Mouse (Mus musculus) ES-E14 (cell line): ENCODE data around the gene Adcy3. TPM values are rescaled to one million over a fixed set of nuclear protein-coding genes. Genes with fewer than 3 reads are reported as not detected.

Experiments used
- DNase-seq: peaks from one replicate; pipeline ENCODE4 v3.0.0-alpha.2; 2013; ENCODE audit warnings: low read depth, low spot score
- H3K27ac ChIP-seq: 2 replicates; pipeline ENCODE4 v1.5.1; 2012; ENCODE audit warnings: low read depth, mild to moderate bottlenecking, low read length, moderate library complexity, mixed read lengths; ENCODE audit not compliant: poor library complexity, insufficient read depth, severe bottlenecking
- H3K36me3 ChIP-seq: 2 replicates; pipeline ENCODE4 v1.6.1; 2012; ENCODE audit warnings: mild to moderate bottlenecking, low read length, moderate library complexity, mixed read lengths; ENCODE audit not compliant: control insufficient read depth, poor library complexity, insufficient read depth, severe bottlenecking
- H3K4me1 ChIP-seq, 2 experiments: fragments of 150-350 bp in 1 of 2; sonication (generic) in 1 of 2; 2 replicates each; pipeline ENCODE4 v1.6.1; 2012; ENCODE audit warnings: low read length in 2 of 2, mild to moderate bottlenecking in 1 of 2, mixed read lengths in 1 of 2; ENCODE audit not compliant: control insufficient read depth in 2 of 2, insufficient read depth in 2 of 2, poor library complexity in 1 of 2
- H3K4me3 ChIP-seq, 2 experiments: fragments of 150-350 bp in 1 of 2; sonication (generic) in 1 of 2; 2 replicates each; pipeline ENCODE4 v1.5.1; 2012; ENCODE audit warnings: low read length in 2 of 2, low read depth in 1 of 2, mild to moderate bottlenecking in 1 of 2, mixed read lengths in 1 of 2; ENCODE audit not compliant: insufficient read depth in 1 of 2, poor library complexity in 1 of 2, severe bottlenecking in 1 of 2
- H3K9ac ChIP-seq: 2 replicates; pipeline ENCODE4 v1.6.1; 2012; ENCODE audit warnings: low read depth, mild to moderate bottlenecking, low read length, mixed read lengths; ENCODE audit not compliant: poor library complexity, insufficient read depth, severe bottlenecking
- H3K9me3 ChIP-seq: fragments of 150-350 bp; sonication (generic); 2 replicates; pipeline ENCODE4 v1.6.1; 2012; ENCODE audit warnings: low read depth, mild to moderate bottlenecking, low read length; ENCODE audit not compliant: control insufficient read depth, insufficient read depth
- CHD2 ChIP-seq: IDR thresholded peaks from 2 replicates; pipeline ENCODE4 v1.6.1; 2014; ENCODE audit warnings: mild to moderate bottlenecking, low read depth, low read length, inconsistent platforms
- HCFC1 ChIP-seq: IDR thresholded peaks from 2 replicates; pipeline ENCODE4 v1.6.1; 2012; ENCODE audit warnings: low read length, inconsistent platforms, borderline replicate concordance; ENCODE audit not compliant: insufficient read depth
- MAFK ChIP-seq: IDR thresholded peaks from 2 replicates; pipeline ENCODE4 v1.6.1; 2014; ENCODE audit warnings: mild to moderate bottlenecking, low read depth, low read length, inconsistent platforms; ENCODE audit not compliant: insufficient read depth
- ZC3H11A ChIP-seq: IDR thresholded peaks from 2 replicates; pipeline ENCODE4 v1.6.1; 2012; ENCODE audit warnings: low read depth, mild to moderate bottlenecking, inconsistent platforms, low read length, borderline replicate concordance
- ZNF384 ChIP-seq: IDR thresholded peaks from 2 replicates; pipeline ENCODE4 v1.6.1; 2012; ENCODE audit warnings: low read depth, low read length, inconsistent platforms
- in situ Hi-C, 2 experiments: fragments of 600-800 bp; cut with MboI; formaldehyde crosslinking; loops; one replicate each; pipeline ENCODE4 v1.15.1; 2025; ENCODE audit warnings: low sequenced_read_pairs in 2 of 2, inconsistent platforms in 1 of 2; ENCODE audit not compliant: unreplicated experiment in 2 of 2
- total RNA-seq: library from RNA; depleted of rRNA; stranded (reverse); fragments of 300-350 nt; gene quantifications from 2 replicates; pipeline ENCODE4 v1.2.3, GENCODE M21; 2012

Adcy3 gene
- total RNA-seq, 1 experiment, result 14.1 TPM

DNA sequence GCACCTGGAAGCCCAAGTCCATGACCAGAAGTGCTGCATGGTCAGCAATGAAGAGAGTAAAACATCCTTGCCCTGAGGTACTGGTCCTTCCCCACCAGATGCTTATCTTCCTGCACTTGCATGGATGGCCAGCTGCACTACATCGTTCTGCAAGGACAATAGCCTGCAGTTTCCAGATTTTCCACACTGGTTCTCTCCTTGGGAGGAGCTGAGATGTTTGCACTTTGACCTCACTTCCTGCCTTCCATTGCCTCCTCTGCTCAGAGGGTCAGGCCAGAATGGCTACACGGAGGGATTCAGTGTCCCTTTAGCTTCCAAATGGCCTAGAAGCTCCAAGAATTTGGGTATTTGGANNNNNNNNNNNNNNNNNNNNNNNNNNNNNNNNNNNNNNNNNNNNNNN lies 51.7 kb downstream of the Adcy3 start:
- no peaks in the 10 kb centered on the region for H3K9me3 ChIP-seq
- in situ Hi-C loops, result no loop called here
- H3K27ac ChIP-seq, result no peak overlapping the region
- no peak overlapping the region for H3K4me3 ChIP-seq
- no peak for DNase-seq
- peaks cover 3 to 18% of the 10 kb centered on the region in 2 experiments; a peak in 3 of 4 replicates for H3K4me1 ChIP-seq
- no peaks in the 10 kb centered on the region for H3K36me3 ChIP-seq
- TF ChIP-seq HCFC1 (no peak), CHD2 (no peak), MAFK (no peak), ZNF384 (no peak), ZC3H11A (no peak)
- H3K9ac ChIP-seq, result no peak overlapping the region

DNA sequence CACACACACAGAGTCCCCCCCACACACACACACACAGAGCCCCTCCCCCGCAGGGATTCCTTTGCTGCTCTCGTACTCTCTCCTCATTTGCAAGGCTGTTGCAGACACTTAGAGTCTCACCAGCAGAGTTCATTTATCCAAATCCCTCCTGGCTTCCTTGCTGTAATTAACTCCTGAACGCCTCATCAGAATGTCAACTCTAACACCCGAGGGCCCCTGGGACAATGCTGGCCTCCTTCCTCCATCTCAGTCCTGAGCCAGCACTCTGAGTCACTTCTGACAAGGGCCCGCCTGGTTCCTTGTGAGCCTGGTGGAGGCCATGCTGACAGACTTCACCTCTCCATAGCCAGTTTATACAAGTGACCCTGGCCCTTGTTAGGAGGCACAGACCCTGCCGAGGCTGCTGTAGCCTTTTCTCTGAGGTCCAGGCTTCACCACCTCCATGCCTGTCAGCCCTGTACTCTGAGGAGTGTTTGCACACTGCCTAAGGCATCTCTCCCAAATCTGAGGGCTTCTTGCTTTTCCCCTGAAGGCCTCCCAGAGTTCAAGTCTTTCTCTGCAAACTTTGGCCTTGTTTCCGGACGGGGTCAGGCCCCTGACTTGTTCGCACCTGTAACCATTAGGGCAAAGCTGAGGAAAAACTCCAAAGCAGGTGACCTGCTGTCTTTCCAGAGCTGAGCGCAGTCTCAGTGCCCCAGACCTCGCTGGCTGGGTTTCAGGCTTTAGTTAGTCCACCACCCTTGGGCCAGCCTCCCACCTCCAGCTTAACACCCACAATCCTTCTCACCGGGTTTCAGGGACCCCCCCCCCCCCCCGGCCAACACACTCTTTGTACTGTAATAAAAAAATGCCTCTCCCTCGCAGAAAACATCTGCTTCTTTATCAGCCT lies 55.5 kb downstream of the Adcy3 start:
- no peak for TF ChIP-seq ZC3H11A
- no peak for TF ChIP-seq CHD2
- TF ChIP-seq HCFC1, result no peak
- TF ChIP-seq ZNF384, result no peak
- TF ChIP-seq MAFK, result no peak
- peak overlapping the region; percentile 56; the same call in 1 of the 2 replicates for H3K9ac ChIP-seq
- H3K4me1 ChIP-seq, result peaks cover 3 to 12% of the 10 kb centered on the region in 2 experiments; a peak in 3 of 4 replicates
- H3K4me3 ChIP-seq, result peak overlapping the region in 1 of 2 experiments; percentile 31; a peak in 1 of 4 replicates
- in situ Hi-C loops, result no loop called here
- no peaks in the 10 kb centered on the region for H3K9me3 ChIP-seq
- DNase-seq, result peak; percentile 29
- H3K27ac ChIP-seq, result peak overlapping the region; percentile 67
- H3K36me3 ChIP-seq, result no peaks in the 10 kb centered on the region

DNA sequence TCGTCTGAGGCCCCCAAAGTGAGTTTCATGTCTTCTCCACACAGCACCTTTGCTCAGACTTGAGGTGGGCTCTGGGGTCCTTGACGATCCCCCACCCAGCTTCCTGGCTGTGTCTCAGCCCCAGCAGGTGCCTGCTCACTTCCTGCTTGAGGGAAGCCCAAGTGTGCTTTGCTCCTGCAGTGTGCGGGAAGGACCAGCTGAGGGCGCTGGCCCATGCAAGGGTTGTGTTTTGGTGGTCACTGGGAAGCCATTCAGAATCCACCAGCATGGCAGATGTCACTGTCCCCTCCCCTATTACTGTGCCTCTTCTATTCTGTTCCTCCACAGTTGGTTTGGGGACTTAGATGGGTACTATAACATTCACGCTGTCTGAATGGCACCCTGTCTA lies 56.2 kb downstream of the Adcy3 start:
- Histone ChIP-seq H3K9me3 (no peaks in the 10 kb centered on the region), H3K4me3 (no peak overlapping the region; a peak in 1 of 4 replicates), H3K36me3 (no peaks in the 10 kb centered on the region), H3K27ac (peak overlapping the region; percentile 67; the same call in 1 of the 2 replicates), H3K4me1 (peaks cover 3 to 12% of the 10 kb centered on the region in 2 experiments; a peak in 3 of 4 replicates), H3K9ac (no peak overlapping the region)
- in situ Hi-C loops, result no loop called here
- TF ChIP-seq CHD2 (no peak), ZNF384 (no peak), ZC3H11A (0 out of 2 replicates have a peak, but pooled peaks have one; percentile 16)
- peak; percentile 59 for DNase-seq

DNA sequence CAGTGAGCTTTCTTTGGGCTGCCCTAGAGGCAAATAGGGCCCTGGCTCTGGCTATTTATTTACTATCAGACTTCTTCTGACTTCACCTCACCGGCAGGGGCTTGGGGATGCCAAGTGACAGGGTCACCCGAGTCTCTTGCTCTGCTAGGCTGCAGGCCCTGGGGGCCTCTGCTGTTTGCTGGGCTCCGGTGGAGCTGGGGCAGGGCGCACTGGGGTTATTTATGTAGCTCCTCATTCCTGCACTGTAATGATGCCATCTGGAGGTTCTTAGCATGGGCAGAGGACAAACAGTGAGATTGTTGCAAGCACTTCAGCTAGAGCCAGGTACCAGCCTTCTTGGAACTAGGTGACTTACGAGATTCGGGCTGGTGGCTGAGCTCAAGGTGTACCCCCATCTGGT lies 59.6 kb downstream of the Adcy3 start:
- no peak overlapping the region for H3K27ac ChIP-seq
- H3K4me1 ChIP-seq, result peaks cover 6 to 24% of the 10 kb centered on the region in 2 experiments; a peak in 3 of 4 replicates
- no peaks in the 10 kb centered on the region for H3K9me3 ChIP-seq
- no peak overlapping the region for H3K9ac ChIP-seq
- DNase-seq, result no peak
- H3K4me3 ChIP-seq, result no peak overlapping the region
- H3K36me3 ChIP-seq, result peaks cover 3% of the 10 kb centered on the region; the same call in 1 of the 2 replicates
- in situ Hi-C loops, result no loop called here
- TF ChIP-seq ZNF384, result no peak
- TF ChIP-seq HCFC1, result no peak
- no peak for TF ChIP-seq ZC3H11A
- no peak for TF ChIP-seq CHD2
- no peak for TF ChIP-seq MAFK
